In the genomic region with DNA sequence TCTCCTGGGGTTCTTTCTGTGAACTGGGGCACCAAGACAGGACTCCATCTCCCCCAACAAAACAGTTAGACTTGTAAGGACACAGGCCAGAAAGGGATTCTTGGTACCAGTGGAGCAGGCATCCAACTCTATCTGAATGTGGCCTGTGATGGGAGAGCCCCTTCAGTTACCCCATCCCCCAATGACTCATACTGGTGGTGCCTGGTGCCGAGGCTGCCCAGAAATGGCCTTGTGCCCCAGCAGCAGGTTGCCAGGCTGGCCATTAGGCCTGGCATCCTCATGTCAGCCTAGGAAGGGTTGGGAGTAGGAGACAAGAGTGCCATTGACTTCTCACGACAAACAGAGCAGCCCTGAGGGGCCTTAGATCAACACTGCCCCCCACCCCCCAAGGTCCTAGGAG, we compare ENCODE assay signal across 12 mouse cellular contexts.
"Had no signal": no experiment of that assay in that cellular context is flagged by ENCODE, and none has a peak within 500 bp of the region (broad histone marks: within the 10 kb centered on the region; RNA-seq: fewer than 3 reads in every experiment).

No protein-coding gene starts in this region.

- H3K9ac ChIP-seq: kidney, embryonic 15.5 days; limb, embryonic 13.5 days; liver, embryonic 14.5 days; midbrain, embryonic 12.5 days; neural tube, embryonic 13.5 days had no signal

- H3K27me3 ChIP-seq: kidney, embryonic 15.5 days; limb, embryonic 13.5 days; midbrain, embryonic 12.5 days; neural tube, embryonic 13.5 days had no signal

- H3K4me3 ChIP-seq: kidney, embryonic 15.5 days; limb, embryonic 13.5 days; midbrain, embryonic 12.5 days; neural tube, embryonic 13.5 days had no signal

- ATAC-seq: midbrain, embryonic 16.5 days had no signal

- H3K27ac ChIP-seq: kidney, embryonic 15.5 days; limb, embryonic 13.5 days; liver, embryonic 14.5 days; midbrain, embryonic 12.5 days; neural tube, embryonic 13.5 days had no signal

- H3K36me3 ChIP-seq: kidney, embryonic 15.5 days; limb, embryonic 13.5 days; midbrain, embryonic 12.5 days had no signal

- H3K4me2 ChIP-seq: kidney, embryonic 15.5 days; limb, embryonic 13.5 days; midbrain, embryonic 12.5 days; neural tube, embryonic 13.5 days had no signal

- H3K9me3 ChIP-seq: kidney, embryonic 15.5 days; limb, embryonic 13.5 days; midbrain, embryonic 12.5 days; neural tube, embryonic 13.5 days had no signal

- H3K4me1 ChIP-seq: kidney, embryonic 15.5 days; limb, embryonic 13.5 days had no signal

- DNase-seq: kidney, adult 18-20 months; kidney, postnatal 14 days; lung, adult 18-20 months; retina, postnatal 1 day; right cerebral cortex, postnatal 14 days; thymus, postnatal 4 days had no signal
